Mouse (Mus musculus) embryonic stem cell, embryonic (primary cell): Measurements from ENCODE around the gene Tecr.

ENCODE experiments used
- CTCF ChIA-PET, 4 experiments: fragments of 300-600 bp in 2 of 4; fragments of 350-600 bp in 2 of 4; sonication (Branson Sonifier 250); formaldehyde crosslinking; loops; one replicate each; lab custom pipeline; 2022; ENCODE audit warnings: inconsistent platforms in 2 of 4; lab: Charles Lee
- POLR2A ChIA-PET, 4 experiments: fragments of 300-600 bp in 2 of 4; fragments of 350-600 bp in 2 of 4; sonication (Branson Sonifier 250); formaldehyde crosslinking; loops; one replicate each; lab custom pipeline; 2022; ENCODE audit warnings: antibody characterized with exemption in 4 of 4, inconsistent platforms in 1 of 4; lab: Charles Lee

Gene Tecr

GRCm38 (mm10) chr8:83624739-83625138 lies 17.0 kb upstream of the Tecr start:
- ChIA-PET POLR2A (interaction anchor here in 3 of 4 experiments (0.7 to 3.4 kb wide), 5 partner anchors 12 to 39 kb away, joined by 3 to 28 read pairs (median 4); partner anchors contain the start of genes Dnajb1 (in 1 of the 3) and Tecr (in 1 of the 3)), CTCF (interaction anchor here in 3 of 4 experiments (0.7 to 3.4 kb wide), 22 partner anchors 9 to 1523 kb away, joined by 3 to 28 read pairs (median 3); partner anchors contain the start of genes Dnajb1 (in 2 of the 3) and Tecr (in 2 of the 3))

- CTCF ChIA-PET: interaction anchor here (0.9 to 3.4 kb wide), 10 partner anchors 16 to 584 kb away, joined by 3 to 28 read pairs (median 7); partner anchors contain the start of genes Dnajb1 (in 2 of the 4), Tecr (in 2 of the 4), Asf1b (in 1 of the 4) and Gm10644 (in 1 of the 4)
These were observed 15.8 kb upstream of the Tecr start for GRCm38 (mm10) chr8:83623549-83623948.

GRCm38 (mm10) chr8:83622389-83622989 lies 14.7 kb upstream of the Tecr start:
- ChIA-PET CTCF (interaction anchor here (0.6 to 3.4 kb wide), 40 partner anchors 9 to 585 kb away, joined by 3 to 28 read pairs (median 4); partner anchors contain the start of genes Dnajb1 (in 2 of the 4), Gipc1 (in 2 of the 4), Tecr (in 2 of the 4) and Asf1b (in 1 of the 4)), POLR2A (interaction anchor here in 3 of 4 experiments (0.8 to 3.4 kb wide), 15 partner anchors 9 to 72 kb away, joined by 3 to 28 read pairs (median 5); partner anchors contain the start of genes Dnajb1 (in 2 of the 3), Tecr (in 2 of the 3) and Gipc1 (in 1 of the 3))

More at GRCm38 (mm10) chr8:83623549-83623948, 15.8 kb upstream of the Tecr start:
- POLR2A ChIA-PET: interaction anchor here in 2 of 4 experiments (0.8 to 3.4 kb wide), 11 partner anchors 10 to 154 kb away, joined by 3 to 28 read pairs (median 5); partner anchors contain the start of genes Dnajb1 (in 2 of the 2), Tecr (in 2 of the 2) and Gipc1 (in 1 of the 2)

- POLR2A ChIA-PET: interaction anchor here in 3 of 4 experiments (0.9 to 3.4 kb wide), 13 partner anchors 8 to 41 kb away, joined by 4 to 28 read pairs (median 5); partner anchors contain the start of genes Dnajb1 (in 2 of the 3), Tecr (in 2 of the 3) and Gipc1 (in 1 of the 3)
- CTCF ChIA-PET: interaction anchor here in 3 of 4 experiments (0.6 to 3.4 kb wide), 32 partner anchors 9 to 333 kb away, joined by 3 to 28 read pairs (median 4); partner anchors contain the start of genes Dnajb1 (in 2 of the 3), Gipc1 (in 2 of the 3), Tecr (in 2 of the 3) and Asf1b (in 1 of the 3)
These were observed 14.1 kb upstream of the Tecr start for GRCm38 (mm10) chr8:83621691-83622388.

- ChIA-PET CTCF (interaction anchor here in 1 of 4 experiments (1.3 kb wide), 1 partner anchor 42 kb away, joined by 3 read pairs; no protein-coding TSS in a partner anchor), POLR2A (interaction anchor here (0.7 to 4.6 kb wide), 7 partner anchors 10 to 25 kb away, joined by 3 to 32 read pairs (median 5); partner anchors contain the start of genes Dnajb1 (in 2 of the 4) and Tecr (in 2 of the 4))
These were observed 12.0 kb upstream of the Tecr start for GRCm38 (mm10) chr8:83619568-83620285.

- ChIA-PET CTCF (interaction anchor here in 2 of 4 experiments (0.6 to 1.0 kb wide), 3 partner anchors 20 to 921 kb away, joined by 3 to 5 read pairs (median 3); no protein-coding TSS in a partner anchor), POLR2A (interaction anchor here in 3 of 4 experiments (1.0 to 4.6 kb wide), 7 partner anchors 10 to 20 kb away, joined by 3 to 32 read pairs (median 5); partner anchors contain the start of genes Dnajb1 (in 2 of the 3) and Tecr (in 2 of the 3))
These were observed 10.8 kb upstream of the Tecr start for GRCm38 (mm10) chr8:83618566-83618965.

- ChIA-PET CTCF (no interaction called here), POLR2A (interaction anchor here in 2 of 4 experiments (2.5 to 4.6 kb wide), 3 partner anchors 9 to 12 kb away, joined by 9 to 32 read pairs (median 15); partner anchors contain the start of genes Dnajb1 (in 2 of the 2) and Tecr (in 2 of the 2))
These were observed 9.3 kb upstream of the Tecr start for GRCm38 (mm10) chr8:83617111-83617510.

- CTCF ChIA-PET: interaction anchor here in 2 of 4 experiments (0.6 to 1.0 kb wide), 2 partner anchors 8 to 192 kb away, joined by 3 to 6 read pairs; no protein-coding TSS in a partner anchor
- POLR2A ChIA-PET: interaction anchor here in 2 of 4 experiments (2.1 to 4.6 kb wide), 4 partner anchors 8 to 14 kb away, joined by 5 to 32 read pairs (median 12); partner anchors contain the start of genes Dnajb1 (in 2 of the 2) and Tecr (in 2 of the 2)
These were observed 8.9 kb upstream of the Tecr start for GRCm38 (mm10) chr8:83616625-83617024.

GRCm38 (mm10) chr8:83613695-83614094 lies 5.9 kb upstream of the Tecr start:
- CTCF ChIA-PET: interaction anchor here in 2 of 4 experiments (2.0 to 2.4 kb wide), 2 partner anchors 9 kb away, joined by 7 to 8 read pairs; no protein-coding TSS in a partner anchor

GRCm38 (mm10) chr8:83611921-83612320 lies 4.2 kb upstream of the Tecr start:
- ChIA-PET POLR2A (interaction anchor here in 2 of 4 experiments (0.6 to 1.6 kb wide), 6 partner anchors 11 to 370 kb away, joined by 3 to 7 read pairs (median 4); partner anchors contain the start of genes Ddx39 (in 1 of the 2) and Pkn1 (in 1 of the 2)), CTCF (interaction anchor here in 2 of 4 experiments (1.6 to 2.4 kb wide), 3 partner anchors 10 to 11 kb away, joined by 6 to 8 read pairs (median 7); no protein-coding TSS in a partner anchor)

More at GRCm38 (mm10) chr8:83613695-83614094, 5.9 kb upstream of the Tecr start:
- POLR2A ChIA-PET: interaction anchor here in 2 of 4 experiments (0.6 to 1.7 kb wide), 3 partner anchors 9 to 32 kb away, joined by 3 to 5 read pairs (median 4); no protein-coding TSS in a partner anchor

- POLR2A ChIA-PET: interaction anchor here (0.6 to 6.1 kb wide), 29 partner anchors 9 to 492 kb away, joined by 3 to 59 read pairs (median 7); partner anchors contain the start of genes Asf1b (in 1 of the 4), Ddx39 (in 1 of the 4) and Gm10644 (in 1 of the 4)
- CTCF ChIA-PET: interaction anchor here in 2 of 4 experiments (0.6 to 3.2 kb wide), 4 partner anchors 12 to 53 kb away, joined by 4 to 28 read pairs (median 7); no protein-coding TSS in a partner anchor
These were observed 1.9 kb upstream of the Tecr start for GRCm38 (mm10) chr8:83609547-83610180.

- CTCF ChIA-PET: interaction anchor here in 3 of 4 experiments (0.6 to 3.2 kb wide), 7 partner anchors 11 to 346 kb away, joined by 4 to 28 read pairs (median 10); partner anchors contain the start of genes Asf1b (in 1 of the 3) and Gm10644 (in 1 of the 3)
- POLR2A ChIA-PET: interaction anchor here (0.6 to 6.1 kb wide), 55 partner anchors 7 to 835 kb away, joined by 3 to 59 read pairs (median 5); partner anchors contain the start of genes Asf1b (in 2 of the 4), Ddx39 (in 2 of the 4), Gipc1 (in 2 of the 4) and Gm10644 (in 2 of the 4)
These were observed 1.3 kb upstream of the Tecr start for GRCm38 (mm10) chr8:83609086-83609485.

- CTCF ChIA-PET: interaction anchor here in 3 of 4 experiments (0.6 to 3.2 kb wide), 13 partner anchors 14 to 348 kb away, joined by 3 to 28 read pairs (median 5); partner anchors contain the start of genes Asf1b (in 1 of the 3), Gm10644 (in 1 of the 3) and Ndufb7 (in 1 of the 3)
These were observed 643 bp upstream of the Tecr start for GRCm38 (mm10) chr8:83608398-83608829.

GRCm38 (mm10) chr8:83602650-83603029 lies 5.1 kb downstream of the Tecr start:
- POLR2A ChIA-PET: interaction anchor here in 2 of 4 experiments (1.2 to 2.8 kb wide), 6 partner anchors 12 to 353 kb away, joined by 3 to 8 read pairs (median 4); partner anchors contain the start of genes Asf1b (in 1 of the 2) and Gm10644 (in 1 of the 2)

More at GRCm38 (mm10) chr8:83608398-83608829, 643 bp upstream of the Tecr start:
- POLR2A ChIA-PET: interaction anchor here (0.5 to 6.1 kb wide), 61 partner anchors 8 to 835 kb away, joined by 3 to 59 read pairs (median 5); partner anchors contain the start of genes Asf1b (in 2 of the 4), Ddx39 (in 2 of the 4), Gipc1 (in 2 of the 4) and Gm10644 (in 2 of the 4)

More at GRCm38 (mm10) chr8:83602650-83603029, 5.1 kb downstream of the Tecr start:
- CTCF ChIA-PET: interaction anchor here in 3 of 4 experiments (0.9 to 1.8 kb wide), 4 partner anchors 20 to 58 kb away, joined by 3 to 15 read pairs (median 5); no protein-coding TSS in a partner anchor
